Mouse (Mus musculus) adrenal gland, postnatal 14 days (tissue): ENCODE measurements at regions not wholly inside any gene's neighbourhood (a gene's known extent, or its start where the extent isn't known, plus 50 kb on each side); places are given as distances from the start of the nearest gene placed in this dataset.

Source experiments
- DNase-seq: peaks from one replicate; pipeline ENCODE4 v3.0.0; 2021; ENCODE audit warnings: mixed read lengths

DNA sequence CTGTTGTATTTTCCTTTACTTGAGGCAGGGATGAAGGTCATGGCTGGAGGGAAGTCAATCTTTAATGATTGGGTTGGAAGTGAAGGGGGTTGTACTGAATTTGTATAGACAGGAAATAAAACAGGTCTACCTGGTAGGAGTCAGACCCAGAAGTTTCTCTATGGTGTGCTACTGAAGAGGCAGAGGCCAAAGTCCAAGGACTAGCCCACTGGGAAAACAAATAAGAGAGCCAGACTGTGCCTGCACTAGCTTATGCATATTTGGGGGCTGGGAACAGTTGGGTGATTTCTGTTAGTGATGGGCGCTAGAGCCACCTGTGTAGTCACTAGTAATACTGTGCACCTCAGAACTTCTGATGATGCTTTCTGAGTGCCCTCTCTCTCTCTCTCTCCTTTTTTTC is 203.7 kb downstream of the Dusp6 start:
- no peak for DNase-seq

DNA sequence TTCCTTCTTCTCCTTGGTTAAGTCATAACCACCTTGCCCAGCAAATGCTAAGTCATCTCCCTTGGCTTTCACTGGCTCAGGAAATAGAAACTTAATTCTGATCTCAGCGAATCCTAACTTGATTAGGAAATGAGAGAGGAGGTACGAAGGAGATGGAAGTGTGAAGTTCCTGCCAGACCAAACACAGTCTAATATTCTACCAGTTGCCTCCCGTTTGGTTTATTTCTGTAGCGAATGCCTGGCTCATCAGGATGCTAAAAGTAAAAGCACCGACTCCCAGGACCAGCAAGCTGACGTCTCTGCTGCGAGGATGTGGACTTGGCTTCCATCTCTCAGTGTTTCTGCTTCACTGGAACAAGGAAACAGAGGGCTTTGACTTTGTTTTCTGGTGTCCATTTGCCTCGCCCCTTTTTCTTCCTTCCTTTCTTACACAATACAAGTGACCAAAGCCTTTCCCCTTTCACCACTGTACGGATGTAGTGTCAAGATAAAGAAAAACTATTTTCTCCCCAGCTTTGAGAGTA is 204.3 kb downstream of the Dusp6 start:
- peak; percentile 15 for DNase-seq

GRCm38 (mm10) chr10:99468971-99469370 is 205.9 kb downstream of the Dusp6 start:
- DNase-seq = no peak

DNA sequence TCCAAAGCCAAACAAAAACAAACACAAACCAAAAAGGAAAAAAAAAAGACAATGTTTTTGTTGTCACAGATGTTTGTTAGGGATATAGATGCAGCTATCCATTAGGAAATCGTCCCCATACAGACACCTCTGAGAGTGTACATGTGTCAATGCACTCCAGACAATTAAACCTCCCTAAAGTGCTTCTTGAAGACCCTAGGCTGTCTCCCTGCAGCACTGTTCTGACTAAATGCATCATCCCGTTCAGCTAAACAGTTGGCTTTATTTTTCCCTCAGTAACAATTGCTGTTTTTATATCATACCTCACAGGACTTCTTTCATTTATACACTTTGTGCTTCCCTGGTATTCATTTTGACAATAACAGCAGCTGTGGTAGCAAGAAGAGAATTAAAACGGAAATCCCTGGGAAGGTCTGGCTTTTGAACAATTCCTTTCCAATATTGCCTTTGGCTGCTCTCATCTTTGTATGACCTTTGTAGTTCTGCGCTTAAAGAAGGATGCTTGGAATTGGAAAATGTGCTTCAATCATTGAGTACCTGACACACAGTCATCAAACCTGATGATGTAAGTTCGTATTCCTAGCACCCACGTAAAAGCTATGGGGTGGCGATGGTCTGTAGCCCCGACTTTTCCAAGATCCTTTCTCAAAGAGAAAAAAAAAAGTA is 208.9 kb downstream of the Dusp6 start:
- DNase-seq = no peak

DNA sequence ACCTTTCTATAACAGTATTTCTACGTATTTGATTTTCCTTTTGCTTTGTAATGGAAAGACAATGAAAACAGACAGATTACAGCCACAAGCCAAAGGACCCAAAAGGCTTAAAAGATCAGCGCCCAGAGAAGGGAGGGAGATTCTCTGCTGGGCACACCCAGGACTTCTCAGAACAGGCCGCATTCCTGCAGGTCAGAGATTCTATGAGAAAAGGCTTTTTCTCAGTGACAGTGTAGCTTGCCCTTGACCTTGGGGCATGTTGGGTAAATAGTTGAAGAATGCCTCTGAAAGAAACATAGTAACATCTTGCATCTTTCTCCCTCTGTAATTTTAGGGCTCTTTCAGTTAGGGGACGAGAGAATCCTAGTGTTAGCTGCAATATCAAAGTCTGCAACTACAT is 209.8 kb downstream of the Dusp6 start:
- DNase-seq = peak; percentile 14

GRCm38 (mm10) chr10:99473758-99474157 is 210.7 kb downstream of the Dusp6 start:
- DNase-seq = no peak

GRCm38 (mm10) chr10:99474546-99474945 is 211.5 kb downstream of the Dusp6 start:
- no peak for DNase-seq

DNA sequence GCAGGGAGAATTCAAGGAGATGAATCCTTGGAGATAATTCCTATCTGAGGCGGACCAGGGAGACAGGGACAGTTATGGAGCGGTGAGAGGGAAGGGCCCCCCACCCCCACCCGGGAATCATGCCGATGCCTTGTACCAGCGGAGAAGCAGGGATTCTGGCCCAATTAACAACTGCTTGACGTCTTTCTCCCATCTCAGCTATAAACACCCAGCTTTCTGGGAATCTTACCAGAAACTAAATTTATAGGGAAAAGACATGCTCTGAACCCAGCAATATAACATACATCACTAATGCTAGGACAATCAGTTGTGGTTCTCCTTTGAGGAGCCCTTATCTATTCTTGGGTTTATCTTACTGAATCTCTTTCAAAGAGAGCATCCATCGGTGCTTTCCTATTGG is 213.2 kb downstream of the Dusp6 start:
- DNase-seq = no peak

DNA sequence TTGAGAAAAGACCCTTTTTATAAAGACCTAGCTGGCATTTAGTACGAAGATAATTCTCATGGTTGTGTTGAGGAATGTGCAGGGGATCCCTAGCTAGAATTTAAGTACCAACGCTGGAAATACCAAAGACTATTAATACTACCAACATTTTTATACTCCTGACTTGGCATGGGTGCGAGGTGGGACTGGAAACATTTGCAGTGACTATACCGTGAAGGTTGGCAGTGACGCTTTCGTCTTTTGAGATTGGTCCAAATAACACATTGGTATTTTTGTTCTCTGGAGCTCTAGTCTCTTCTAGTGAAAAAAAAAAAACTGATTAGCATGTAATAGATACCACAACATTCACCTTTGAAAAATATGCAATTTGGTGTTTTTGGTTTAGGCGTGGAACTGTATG is 213.7 kb downstream of the Dusp6 start:
- DNase-seq = no peak

GRCm38 (mm10) chr10:99480573-99480972 is 217.5 kb downstream of the Dusp6 start:
- no peak for DNase-seq

- no peak for DNase-seq
Observed at GRCm38 (mm10) chr10:99482009-99482408, 219.0 kb downstream of the Dusp6 start.

DNA sequence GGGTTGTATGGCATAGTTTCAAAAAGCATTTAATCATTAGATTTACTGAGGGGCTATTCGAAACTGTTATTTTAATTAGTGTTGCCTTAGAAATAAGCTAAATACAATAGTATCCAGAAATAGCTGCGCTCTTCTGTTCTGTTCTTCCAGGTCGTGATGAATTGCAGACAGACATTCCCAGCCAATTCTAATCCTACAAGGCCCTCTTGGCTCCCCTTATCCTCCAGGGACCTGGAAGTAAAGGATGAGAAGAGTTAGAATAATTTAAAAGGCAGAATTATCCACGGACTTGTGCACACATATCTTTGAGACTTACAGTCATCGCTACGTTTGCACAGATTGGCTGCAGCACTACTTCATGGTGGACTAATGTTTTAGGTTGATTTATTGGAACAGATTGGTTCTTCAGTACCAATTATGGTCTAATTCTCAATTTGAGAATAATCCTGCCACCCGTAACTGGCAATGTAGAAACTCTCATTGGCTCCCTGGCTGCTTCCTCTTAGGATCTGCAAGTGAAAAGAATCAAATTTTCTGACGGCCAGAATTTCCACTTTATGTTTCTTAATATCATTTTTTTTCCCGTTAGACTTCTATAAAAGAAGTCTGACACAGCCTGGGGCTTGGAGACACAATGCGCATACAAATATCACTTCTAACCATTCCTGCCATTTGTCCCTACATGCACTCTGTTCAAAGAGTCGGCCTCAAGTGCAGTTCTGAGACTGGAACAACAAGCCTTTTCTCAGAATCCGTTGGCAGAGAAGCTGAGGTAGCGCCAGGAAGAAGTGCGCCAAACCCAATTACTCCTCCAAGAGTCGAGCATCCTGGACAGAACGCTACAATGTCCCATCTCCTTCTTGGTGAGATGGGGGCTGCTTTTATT is 225.4 kb downstream of the Dusp6 start:
- no peak for DNase-seq

DNA sequence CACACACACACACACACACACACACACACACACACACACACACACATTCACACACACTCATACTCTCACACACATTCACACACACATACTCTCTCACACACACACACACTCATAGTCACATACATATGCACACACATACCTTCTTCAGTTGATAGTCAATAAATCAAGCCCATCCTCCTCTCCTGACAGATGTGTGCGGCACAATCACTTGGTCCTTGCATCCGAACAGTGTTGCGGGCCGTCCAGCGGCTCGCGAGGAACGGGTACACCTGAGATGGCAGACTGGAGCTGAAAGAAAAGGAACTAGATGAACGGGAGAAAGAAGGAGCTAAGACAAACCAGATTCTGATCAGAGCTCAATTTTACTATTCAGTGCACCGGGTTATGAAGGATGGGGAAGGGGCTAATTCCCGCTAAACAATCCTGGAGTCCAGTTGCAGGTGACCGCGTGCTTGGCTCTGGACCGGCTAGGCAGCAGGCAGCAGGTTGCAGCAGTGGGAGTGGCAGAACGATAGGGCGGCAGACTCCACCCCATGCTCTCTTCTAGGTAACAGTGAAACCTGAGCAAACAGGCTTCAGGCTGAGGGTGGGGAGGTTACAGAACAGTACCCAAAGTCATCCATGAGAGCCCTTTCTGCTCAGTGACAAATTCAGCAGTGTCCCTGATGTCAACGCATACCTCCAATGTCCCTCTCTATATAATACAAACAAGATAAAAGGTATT is 247.8 kb downstream of the Csl start:
- DNase-seq = no peak

DNA sequence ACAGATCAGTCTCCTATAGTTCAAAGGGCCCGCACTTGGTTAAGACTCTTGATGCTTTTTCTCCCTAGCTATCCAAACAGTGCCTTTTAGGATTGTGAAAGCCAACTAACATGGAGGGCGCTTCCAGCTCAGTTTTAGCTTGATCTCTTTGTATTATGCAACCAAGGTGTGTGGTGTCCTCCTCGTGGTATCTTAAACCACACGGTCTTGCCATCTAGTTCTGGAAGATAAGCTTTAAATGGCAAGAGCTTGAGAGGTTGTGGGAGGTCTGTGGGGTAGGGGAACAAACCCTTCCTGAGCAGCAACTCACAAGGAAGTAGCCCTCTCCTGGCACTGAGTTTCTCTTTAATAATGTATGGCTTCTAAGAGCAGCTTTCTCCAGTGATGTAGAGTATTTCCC is 241.5 kb downstream of the Csl start:
- DNase-seq = no peak

GRCm38 (mm10) chr10:99519479-99519878 is 240.0 kb downstream of the Csl start:
- DNase-seq = no peak

DNA sequence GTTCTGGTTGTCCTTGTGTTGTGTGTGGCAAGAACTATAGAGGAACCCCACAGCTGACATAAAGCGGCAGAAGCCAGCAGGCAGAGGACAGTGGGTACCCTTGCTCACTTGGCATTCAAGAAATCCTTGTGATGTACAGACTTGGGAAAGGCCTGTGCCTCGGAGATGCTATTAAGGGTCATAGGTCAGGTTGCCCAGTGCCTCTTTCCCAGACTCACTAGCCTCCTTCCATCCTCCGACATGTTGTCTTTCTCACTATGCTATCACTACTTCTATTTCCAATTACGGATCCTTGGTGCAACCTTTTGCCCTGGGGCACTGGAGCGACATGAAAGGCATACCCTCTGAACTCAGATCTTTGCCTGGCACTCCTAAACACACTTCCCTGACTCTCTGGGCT is 235.6 kb downstream of the Csl start:
- DNase-seq = no peak

DNA sequence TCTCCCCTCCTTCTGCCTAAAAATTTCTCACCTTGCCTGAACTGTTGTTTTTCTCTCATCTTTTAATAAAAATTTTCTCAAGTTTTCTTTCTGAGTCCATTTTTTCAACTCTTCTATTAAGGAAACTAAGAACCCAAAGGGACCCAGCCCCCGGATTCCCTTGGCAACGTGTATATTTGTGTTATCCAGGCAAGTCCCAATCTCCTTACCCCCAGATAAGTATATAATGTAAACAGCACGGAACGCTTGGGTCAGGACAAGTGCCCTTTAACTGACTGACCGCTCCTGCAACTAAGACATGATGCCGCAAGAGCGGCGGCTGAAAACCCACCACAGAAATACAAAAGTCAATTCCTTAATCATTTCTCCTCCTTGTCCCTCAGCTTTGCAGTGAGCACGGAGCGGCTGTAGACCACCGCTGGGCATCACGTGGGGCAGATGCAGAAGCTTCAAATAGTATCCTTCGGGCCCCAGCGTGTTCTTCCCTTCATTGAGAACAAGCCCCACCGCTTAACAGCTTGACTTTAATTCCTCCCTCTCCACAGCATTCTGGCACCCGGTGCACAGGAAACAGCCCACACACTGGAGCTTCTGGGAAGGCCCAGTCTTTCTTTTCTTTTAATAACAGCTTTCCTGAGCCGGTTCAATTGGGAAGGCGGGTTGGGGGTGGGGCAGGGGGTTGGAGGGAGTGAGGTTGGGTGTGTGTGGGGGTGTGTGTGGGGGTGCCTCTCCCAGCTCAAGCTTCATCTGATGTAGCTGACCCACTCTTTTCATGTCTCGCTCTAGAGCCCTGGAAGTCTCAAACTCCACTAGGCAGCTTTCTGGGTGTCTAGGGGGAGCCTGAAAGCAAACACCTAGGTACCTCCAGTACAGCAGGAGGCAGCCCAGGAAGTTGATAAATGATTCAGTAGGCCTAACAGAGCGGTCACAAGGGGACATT is 234.9 kb downstream of the Csl start:
- no peak for DNase-seq

DNA sequence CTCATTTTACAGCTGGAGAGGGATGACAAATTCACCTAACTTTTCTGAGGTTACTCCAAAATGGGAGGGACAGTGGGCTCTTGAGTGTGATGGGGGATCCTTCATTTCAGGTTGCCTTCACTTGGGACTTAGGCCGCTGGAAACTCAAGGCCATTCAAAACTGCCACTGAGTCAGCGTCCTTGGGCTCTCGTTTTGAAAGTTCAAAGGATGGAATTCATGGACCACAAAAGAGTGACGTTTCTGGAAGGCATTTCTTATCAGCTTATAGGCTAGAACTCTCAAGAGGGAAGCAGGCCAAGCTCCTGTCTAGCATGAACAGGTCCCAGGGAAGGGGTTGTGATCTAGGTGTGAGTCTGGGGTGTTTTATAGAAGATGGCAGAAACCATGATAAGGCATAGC is 233.3 kb downstream of the Csl start:
- DNase-seq = peak; percentile 37

DNA sequence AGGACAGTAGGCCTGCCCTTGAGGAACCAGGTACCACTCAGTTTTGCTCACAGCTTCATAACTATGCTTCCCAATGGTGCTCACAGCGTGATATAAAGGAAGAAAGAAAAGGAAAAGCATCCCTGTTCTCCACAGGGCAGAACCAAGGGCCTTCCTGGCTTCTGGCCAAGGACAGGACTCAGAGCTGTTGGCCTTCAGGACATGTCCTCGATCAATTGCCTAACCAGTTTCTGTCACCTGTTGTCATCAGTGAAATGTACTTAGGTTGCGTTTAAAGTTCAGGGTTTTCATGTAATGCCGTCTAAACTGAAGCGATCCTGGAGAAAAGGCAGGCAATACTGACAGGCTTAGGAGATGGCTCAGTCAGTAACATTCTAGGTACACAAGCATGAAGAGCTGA is 232.9 kb downstream of the Csl start:
- peak; percentile 82 for DNase-seq

DNA sequence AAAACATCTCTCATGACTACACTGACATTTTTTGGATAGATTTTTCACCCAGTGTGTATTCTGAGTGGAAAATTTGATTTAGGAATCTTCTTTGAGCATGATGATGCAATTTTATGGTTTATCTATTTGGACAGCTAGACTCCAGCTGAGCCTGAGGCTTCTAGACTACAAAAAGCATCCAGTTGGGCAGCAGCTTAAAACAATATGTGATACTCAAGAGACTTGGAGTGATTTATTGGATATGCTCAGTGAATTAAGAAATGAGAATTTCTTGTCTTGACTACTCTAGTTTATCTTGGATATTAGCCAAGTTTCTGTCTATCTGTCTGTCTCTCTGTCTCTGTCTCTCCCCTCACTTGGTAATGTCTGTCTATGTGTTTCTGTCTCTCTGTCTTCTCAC is 228.4 kb downstream of the Csl start:
- no peak for DNase-seq

- DNase-seq = no peak
Observed at GRCm38 (mm10) chr10:99531556-99531955, 227.9 kb downstream of the Csl start.

DNA sequence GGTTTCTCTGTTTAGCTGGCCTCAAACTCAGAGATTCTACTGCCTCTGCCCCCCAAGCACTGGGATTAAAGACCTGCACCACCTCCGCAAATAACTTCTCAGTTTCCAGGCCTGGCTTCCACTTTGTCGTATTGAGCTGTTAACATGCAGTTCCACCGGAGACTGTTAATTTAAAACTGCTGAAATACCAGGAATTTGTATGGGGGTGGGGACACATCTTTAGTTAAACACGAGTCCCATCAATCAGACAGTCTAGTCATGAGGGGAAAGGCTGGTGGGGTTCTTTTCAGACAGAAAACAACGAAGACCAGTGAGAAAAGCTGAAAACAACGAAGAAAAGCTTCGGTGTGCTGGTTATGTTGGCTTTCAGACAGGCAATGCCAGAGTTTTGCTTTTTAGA is 227.5 kb downstream of the Csl start:
- DNase-seq = no peak
